Mouse (Mus musculus) thymus, postnatal 4 days (tissue): ENCODE data around the gene Zfyve28.
A peak's percentile ranks its signal among the peaks of the same experiment; 100 is the strongest.

Experiments
- DNase-seq: peaks from one replicate; pipeline ENCODE4 v3.0.0; 2021

Zfyve28 gene

DNA sequence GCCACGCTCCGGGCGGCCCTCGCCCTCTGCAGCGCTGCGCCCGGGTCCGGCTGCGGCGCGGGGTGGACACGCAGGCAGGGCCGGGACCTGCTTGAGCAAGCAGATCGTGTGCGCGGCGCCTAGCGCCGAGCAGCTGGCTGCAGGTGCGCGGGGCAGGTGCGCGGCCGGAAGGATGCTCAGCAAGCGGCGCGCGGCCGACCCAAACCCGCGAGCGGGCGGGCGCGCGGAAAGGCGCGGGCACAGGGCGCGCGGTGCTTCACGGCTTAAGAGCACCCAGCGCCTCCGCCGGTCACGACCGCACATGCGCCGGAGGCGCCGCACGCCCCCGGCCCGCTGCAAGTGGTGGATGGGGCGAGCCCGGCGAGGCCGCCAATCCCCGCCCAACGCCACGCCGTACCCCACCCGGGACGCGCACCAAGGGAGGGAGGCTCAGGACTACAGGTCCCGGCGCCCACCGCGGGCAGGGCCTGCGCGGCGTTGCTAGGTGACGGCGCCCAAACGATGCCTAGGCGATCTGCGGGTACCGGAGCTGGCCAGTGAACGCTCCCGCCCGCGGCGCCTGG lies at the start of gene Zfyve28, which contains the start of gene Cfap99:
Gene Zfyve28 (minus strand): TSS at position 296 of the 563 bp plus-strand sequence.
Gene Cfap99 (plus strand): TSS at position 447 of the 563 bp plus-strand sequence.
- peak; percentile 84 for DNase-seq

DNA sequence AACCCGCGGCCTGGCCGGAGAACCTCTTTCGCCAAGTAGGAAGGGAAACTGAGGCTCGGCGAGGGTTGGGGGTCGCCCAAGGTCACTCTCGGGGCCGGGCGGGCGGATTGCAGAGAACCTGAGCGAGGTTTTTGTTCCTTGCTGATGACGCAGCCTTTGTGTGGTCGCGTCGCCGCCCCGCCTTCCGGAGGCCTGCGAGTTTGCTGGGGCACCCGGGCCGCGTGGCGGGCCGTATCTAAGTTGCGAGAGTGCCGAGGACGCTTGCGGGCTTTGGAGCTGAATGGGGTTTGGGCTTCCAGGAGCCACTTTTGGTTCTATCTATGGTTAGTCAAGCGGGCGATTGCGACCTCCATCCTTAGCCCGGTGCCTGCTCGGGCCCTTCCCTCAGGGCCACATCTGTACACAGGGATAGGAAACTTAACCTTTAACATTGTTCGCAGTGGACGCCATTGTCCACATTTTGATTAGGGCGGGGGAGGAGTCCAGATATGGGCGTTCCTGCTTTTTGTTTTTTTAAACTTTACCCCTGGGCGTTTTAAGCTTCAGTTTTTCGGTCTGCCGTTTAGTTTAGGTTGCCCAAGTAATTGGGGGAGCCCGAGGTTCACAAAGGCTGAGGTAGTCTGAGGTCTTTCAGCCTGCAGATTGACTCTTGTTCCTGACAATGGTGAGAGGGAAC lies 48.7 kb upstream of the Zfyve28 start:
- peak; percentile 81 for DNase-seq

DNA sequence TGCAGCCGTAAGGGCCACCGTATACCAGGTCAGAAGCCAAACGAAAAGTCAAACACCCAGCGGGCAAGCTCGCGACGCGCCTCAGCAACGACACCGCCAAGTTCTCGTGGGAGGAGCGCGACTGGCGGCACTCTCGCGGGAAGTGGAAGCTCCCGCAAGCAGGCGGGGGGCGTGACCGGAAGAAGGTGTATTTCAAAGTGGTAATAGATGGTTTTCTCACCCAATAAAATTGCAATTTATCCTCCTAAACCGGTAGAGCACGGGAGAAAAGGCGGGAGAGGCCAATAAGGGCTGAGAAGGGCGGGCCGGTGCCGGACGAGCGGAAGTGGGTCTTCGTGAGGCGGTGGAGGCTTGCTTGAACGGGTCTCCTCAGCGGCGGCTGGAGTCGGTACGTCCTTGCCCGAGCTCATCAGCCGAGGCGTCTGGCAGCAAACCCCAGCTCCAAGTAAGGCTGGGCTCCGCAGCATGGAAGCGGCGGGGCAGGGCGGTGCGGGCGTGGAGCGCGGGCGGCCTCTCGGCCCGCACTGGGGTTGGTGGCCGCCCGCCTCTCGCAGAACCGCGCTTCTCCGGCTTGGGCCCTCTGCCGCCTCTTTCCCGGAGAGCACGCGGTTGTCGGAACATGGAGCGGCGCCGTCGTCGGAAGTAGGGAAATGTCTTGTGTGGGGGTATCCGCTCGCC lies 48.0 kb upstream of the Zfyve28 start, which contains the start of gene Rnf4:
Gene Rnf4 (plus strand): TSS at position 193 of the 678 bp plus-strand sequence.
- peak; percentile 99 for DNase-seq

DNA sequence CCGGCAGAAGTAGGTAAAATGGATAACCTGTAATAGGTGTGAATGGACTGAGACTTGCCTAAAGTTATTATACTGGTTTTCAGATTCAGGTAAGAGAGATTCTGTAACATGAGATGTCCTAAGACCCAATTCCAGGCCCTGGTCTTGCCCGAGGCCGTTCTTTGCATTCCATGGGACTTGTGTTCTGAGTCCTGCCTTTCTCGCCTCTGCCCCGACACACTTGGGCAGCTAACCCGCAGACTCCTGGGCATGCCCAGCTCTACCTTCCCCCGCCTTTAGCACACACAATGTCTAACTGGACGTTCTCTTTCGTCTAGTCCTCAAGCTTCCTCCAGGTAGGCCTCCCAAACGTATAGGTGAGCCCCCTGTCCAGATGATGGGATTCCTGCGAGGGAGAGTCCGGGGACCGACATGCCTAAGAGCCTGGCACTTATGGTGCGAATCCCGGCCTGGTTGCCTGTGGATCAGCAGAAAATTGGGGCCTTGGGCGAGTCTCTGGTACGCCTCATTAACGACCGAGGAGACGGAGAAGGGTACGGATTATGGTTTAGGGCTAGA lies 47.4 kb upstream of the Zfyve28 start:
- DNase-seq = no peak

DNA sequence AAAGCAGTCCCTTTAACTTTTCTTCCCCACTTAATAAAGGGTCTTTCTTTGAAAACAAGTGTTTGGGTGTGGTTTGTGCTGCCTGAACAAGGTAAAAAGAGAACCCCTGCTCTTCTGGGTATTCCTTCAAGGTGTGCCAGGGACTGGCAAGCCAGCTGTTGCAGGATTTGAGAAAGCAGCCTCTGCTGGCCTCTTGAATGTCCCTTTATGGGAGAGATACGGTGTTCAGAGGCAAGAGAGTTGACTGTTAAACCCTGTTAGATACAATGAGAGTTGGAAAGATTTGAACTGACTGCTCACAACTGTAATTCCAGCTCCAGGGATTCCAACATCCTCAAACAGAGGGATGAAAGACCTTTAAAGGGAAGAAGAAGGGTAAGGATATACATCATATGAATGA lies 45.8 kb upstream of the Zfyve28 start:
- DNase-seq = no peak

DNA sequence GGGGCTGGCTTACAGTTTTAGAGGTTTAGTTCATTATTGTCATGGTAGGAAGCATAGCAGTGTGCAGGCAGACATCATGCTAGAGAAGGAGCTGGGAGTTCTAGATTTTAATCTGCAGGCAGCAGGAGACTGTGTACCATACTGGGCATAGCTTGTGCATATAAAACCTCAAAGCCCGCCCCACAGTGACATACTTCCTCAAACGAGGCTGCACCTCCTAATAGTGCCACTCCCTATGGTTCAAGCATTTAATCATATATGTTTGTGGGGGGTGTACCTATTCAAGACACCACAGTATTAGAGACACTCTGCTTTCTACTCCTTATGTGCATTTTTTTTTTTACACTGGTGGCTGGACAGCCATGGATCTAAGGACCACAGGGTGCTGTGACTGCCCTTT lies 41.9 kb upstream of the Zfyve28 start:
- DNase-seq = no peak

DNA sequence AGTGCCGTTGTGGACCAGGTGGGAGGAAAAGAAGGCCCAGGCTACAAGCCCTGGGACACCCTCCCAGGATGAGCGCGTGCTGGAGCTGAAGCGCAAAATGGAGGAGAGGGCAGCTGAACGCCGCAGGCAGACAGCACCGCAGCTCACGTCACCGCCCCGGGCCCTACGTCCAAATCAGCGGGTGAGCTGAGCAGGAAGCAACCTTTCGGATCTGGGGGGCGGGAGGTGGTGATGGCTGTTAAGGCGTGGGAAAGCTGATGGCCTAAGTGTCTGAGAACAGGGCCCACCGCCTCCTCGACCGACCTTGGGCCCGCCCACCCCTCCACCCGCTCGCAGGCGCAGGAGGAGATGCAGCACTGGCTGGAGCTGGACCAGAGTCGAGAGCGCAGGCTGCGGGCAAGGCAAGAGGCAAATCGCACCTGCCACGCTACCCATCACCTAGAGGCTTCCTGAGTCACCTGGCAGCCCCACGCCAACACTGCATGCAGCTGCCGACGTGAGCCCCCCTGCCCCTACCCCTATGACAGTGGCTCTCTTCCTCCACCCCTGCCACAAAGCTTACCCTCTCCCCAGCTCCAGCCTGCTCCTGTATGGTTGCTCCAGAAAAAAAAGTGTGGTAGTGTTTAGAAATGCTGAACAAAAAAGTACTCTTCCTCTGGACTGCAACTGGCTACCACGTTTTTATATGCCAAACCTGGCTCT lies 38.8 kb upstream of the Zfyve28 start:
- DNase-seq = peak; percentile 65

DNA sequence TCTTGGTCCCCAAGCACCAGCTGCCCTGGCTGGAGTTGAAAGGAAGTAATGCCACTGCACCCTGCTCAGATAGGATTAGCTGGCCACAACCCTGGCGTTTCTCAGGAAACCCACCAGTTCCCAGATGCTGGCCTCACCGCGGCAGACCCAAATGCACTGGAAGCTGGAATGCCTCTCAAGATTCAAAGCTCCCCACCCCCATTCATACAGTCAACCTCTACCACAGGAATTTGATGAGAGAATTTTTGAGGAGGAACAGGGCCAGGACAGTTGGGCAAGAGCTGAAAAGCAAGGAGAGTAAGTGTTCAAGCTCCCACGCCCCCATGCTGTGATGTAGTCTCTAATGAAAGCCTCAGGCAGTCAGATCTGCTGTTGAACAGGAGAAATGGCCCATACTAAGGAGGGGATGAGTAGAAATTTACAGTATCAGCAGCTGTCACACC lies 38.0 kb upstream of the Zfyve28 start:
- DNase-seq = peak; percentile 20

DNA sequence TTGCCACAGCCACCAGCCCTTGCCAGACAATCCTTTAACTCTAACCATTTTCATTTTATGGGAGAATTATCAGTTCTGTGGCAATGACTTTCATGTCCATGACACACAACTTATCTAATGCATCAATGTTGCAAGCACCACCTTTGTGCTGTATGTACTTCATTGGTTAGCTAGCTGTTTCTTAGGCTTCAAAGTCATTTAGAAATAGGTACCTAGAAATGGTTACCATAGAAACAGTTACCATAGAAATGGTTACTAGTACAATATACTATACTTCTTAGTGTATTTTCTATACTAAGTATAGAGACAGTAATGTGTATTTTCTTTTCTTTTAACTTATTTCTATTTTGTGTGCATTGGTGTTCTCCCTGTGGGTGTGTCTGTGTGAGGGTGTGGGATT lies 37.0 kb upstream of the Zfyve28 start:
- no peak for DNase-seq

DNA sequence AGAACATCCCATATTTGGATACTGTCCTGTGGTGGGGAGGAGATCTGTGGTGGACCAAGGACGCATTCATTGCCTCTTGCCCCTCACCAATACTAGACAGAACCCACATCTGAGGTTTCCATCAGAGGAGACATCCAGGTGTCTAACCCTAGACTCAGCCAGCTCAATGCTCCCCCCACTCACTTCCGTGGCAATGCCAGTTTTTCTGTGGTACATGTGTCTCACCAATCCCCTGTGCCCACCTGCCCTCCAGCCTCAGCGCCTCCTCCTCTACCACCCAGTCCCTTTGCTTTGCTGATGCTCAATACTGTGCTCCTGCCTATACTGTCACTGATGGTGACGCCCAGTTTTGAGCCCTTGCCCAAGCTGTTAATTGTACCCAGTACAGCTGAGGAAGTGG lies 33.0 kb upstream of the Zfyve28 start:
- peak; percentile 44 for DNase-seq

DNA sequence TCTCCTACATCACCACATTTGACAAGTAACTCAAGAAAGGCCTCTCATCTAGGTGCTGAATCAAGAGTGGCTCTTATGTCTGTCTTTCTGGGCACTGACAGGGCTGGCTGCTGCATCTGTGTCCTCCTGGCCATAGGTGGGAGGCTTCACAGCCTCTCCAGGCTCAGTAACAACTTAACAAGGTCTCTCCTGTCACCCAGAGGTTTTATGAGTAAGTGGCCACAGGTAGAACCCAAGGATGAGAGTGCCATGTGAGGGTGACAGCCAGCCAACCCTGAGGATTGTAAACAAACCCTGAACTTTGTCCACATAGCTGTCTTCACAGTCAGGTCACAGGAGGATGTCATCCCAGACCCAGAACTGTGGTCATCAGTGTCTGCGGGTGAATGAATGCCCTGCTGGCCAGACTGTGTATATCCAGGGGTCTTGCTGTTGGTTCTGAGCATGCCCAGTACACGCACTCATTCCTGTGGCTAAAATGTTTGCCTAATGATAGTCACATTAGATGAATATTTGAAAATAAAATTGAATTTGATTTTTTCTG lies 31.3 kb upstream of the Zfyve28 start:
- DNase-seq = no peak

DNA sequence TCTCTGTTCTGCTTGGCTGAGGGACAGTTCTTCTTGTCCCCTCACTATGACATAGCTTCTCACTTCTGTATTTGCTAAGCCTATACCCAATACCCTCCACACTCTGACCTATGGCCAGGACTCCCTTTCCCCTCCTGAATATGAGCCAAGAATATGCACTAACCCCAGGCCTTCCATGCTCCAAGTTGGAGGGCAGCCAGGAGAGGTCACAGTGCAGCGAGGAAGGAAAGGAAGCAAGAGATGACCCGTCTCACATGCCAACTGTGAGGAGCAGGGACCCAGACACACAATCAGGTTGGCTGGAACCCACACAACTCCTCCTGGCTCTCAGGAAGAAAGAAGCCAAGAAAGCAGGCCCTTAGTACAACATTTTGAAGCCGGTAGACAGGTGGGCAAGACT lies 20.8 kb upstream of the Zfyve28 start:
- DNase-seq = no peak

DNA sequence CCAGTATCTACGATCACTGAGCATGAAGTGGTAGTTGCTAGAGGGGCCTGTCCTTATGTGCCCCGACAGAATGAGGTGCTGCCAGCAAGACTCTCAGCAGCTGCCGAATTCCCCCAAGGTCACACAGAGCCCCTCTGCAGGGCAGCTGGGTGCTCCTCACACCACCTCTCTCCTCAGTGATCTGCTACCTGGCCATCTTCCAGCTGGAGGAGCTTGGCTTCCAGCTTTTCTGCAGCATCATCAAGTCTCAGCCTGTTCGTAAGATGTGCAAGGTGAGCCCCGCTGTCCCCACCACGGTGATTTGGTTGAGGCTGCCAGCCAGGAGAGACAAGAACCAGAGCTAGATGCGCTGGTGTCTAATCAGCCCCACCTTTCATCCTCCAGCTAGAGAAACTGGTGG lies 14.1 kb upstream of the Zfyve28 start:
- no peak for DNase-seq

DNA sequence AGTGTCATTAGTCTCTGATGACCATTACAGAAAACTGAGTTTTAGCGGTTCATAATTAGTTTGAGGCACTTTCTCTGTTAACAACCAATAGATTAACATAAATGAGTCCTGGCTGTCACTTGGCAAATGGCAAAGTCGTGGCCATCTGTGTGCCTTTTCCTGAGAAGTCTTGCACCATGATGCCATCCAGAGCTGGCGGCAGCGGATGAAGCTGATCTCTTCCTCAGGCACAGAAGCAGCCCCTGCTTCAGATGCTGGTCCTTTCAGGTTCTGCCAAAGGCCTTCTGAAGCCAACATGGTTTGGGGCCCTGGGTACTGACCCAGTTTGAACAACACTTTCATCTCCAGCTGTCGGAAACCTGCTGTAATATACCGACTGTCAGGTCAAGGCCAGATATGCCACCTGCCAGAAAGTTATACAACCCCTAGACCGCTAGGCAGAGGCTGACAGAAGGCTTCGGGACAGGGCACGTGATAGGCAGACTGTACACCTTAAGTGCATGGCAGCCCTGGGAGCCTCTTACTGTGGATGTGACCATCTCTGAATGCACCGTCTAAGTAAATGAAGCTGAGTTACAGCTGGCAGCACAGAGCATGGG lies 10.8 kb upstream of the Zfyve28 start:
- DNase-seq = no peak

DNA sequence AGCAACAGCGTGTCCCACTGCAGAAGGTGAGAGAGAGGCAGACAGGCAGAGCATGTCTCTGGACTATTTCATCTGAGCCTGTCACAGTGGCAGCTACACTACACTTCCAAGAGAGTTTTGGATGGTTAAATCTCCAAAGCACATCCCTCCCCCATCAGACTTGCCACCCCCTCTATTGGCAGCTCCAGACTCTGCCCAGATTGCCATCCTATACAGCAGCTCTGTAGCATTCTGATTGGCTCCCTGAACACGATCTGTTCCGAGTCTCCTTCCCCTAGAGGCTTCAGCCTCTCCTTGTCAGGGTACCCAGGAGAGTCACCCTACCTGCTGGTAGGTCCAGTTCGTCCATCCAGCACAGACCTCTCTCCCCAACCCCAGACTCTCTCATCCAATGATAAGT lies 9.8 kb upstream of the Zfyve28 start:
- no peak for DNase-seq

DNA sequence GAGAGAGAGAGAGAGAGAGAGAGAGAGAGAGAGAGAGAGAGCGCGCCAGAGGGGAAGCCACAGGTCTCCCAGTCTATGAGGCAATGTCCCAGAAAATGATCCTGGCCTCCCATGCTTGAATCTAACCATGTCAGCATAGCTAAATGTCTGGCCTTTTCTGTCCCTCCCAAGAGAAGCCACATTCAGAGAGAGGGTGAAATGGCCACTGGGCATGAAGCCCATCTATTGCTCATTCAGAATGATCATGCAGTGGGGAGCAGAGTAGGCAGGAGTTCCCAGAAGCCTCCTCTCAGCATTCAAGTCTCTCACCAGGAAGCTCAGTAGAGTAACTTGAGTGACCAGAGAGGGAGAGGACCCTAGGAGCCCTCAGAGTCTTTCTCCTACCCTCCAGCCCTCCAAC lies 6.9 kb upstream of the Zfyve28 start:
- no peak for DNase-seq

DNA sequence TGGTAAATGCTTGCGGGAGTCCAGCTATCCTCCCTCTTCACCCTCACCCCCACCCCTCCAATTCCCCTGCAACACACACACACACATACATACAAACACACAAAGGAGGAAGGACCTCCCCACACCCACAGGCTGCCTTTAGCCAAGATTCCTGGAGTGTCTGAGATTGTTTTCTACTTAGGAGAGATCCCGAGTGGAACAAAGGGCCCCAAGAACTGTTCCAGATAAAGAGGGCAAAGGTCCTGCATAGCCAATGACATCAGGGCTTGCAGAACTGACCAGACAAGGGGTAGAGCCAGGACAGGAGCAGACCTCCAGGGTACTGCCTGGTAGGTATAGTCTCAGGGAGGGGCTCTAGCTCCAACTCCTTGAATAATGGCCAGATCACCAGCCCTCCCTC lies 6.4 kb upstream of the Zfyve28 start:
- no peak for DNase-seq

DNA sequence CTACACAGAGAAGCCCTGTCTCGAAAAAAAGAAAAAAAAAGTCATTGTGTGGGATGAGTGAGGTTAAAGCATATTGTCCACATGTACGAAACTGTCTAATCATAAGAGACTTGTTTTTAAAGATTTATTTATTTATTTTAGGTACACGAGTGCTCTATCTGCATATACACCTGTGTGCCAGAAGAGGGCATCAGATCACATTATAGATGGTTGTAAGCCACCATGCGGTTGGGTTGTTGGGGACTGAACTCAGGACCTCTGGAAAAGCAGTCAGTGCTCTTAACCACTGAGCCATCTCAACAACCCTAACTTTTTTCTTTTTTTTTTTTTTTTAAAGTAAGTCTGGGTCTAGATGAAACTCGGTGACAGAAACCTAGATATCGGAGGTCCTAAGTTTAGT lies 5.1 kb upstream of the Zfyve28 start:
- DNase-seq = peak; percentile 24

DNA sequence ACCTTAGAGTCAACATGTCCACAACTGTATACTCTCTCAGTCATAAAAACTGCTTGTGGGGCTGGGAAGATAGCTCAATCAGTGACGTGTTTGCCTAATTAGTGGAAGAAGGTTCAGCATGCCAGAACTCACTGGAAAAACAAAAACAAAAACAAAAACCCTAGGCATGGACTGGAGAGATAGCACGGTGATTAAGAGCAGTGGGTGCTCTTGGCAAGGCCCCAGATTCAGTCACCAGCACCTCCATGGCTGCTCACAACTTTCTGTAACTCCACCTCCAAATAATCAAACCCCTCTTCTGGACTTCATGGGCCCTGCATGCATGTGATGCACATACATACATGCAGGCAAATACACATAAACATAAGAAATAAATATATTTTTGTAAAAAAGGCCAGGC lies 1.0 kb upstream of the Zfyve28 start:
- no peak for DNase-seq

DNA sequence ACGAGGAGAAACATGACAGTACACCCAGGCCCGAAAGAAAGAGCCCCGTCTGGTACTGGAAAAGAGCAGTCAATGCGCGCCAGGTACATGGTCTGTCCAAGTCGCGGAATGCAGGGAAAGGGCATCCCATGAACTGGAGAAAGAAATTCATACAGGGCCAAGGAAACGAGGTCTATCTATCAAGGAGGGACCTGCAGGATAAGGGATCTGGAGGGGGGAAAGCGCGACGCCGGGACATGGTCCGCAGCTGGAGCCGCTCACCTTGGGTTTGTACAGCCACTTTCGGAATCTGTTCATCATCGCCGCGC lies 457 bp downstream of the Zfyve28 start:
- no peak for DNase-seq

DNA sequence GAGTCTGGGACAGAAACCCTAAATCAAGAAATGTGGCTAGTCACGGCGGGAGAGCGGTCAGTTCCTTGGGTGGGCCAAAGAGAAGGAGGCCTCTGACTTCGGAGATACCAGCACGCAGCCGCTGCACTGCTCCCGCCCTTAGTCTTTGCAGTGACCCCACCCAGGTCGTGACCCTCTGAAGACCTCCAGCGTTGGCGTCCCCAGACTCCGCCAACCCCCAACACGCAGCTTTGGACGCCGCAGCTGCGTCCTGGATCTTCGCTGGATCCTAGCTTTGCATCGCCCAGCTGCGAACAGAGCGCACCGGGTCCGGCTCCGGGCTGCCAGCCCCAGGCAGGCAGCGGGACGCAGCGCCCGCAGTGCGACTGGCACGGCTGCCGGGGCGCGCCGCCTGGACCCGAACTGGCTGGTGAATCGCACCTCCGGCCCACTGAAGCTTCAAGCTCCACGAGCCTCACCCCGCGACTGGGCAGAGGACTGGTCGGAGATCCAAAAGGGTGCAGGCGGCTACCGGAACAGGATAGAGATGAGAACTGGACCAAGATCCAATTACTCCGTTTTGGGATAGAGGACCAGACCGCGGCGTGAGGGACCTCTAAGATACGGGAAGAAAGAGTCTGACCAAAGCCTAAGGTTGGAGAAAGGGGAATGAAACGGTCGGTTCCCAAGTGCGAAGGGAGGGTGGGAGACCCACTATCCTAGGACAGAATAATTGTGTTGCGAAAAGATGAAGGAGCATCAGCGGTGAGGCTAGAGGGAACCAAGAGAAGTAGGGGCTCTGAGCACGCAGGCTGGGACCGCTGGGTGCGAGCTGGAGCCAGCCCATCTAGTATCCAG lies 1.0 kb downstream of the Zfyve28 start:
- DNase-seq = peak; percentile 48

DNA sequence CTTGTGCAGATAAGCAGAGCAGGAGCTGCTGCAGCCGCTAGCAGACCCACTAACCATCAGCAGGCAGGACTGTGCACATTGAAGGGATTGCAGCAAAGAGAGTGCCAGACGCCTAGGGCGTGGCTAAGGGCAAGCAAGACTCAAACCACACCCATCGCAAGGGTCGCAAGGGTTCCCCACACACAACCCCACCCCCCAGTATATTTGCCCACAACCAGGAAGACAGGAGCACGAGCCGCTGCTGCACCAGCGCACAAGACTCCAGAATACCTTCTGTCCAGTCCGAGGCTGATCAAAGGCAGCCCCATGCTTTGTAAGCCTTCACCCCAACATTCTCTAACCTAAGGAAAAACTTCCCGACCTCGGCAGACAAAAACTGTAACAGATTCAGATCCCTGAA lies 1.7 kb downstream of the Zfyve28 start:
- no peak for DNase-seq
